Mouse (Mus musculus) lung, adult 2 months (tissue): ENCODE data around the gene Macf1.

Experiments
- CTCF ChIP-seq: fragments of 200-500 bp; IDR thresholded peaks from 2 replicates; pipeline ENCODE4 v1.5.1; 2011; ENCODE audit warnings: mild to moderate bottlenecking, low read length, control low read depth; ENCODE audit not compliant: insufficient read depth
- POLR2A ChIP-seq: fragments of 200-500 bp; IDR thresholded peaks from 2 replicates; pipeline ENCODE4 v1.6.1; 2011; ENCODE audit warnings: low read depth, mild to moderate bottlenecking, control low read depth, low read length, borderline replicate concordance; ENCODE audit errors: extremely low read depth

DNA sequence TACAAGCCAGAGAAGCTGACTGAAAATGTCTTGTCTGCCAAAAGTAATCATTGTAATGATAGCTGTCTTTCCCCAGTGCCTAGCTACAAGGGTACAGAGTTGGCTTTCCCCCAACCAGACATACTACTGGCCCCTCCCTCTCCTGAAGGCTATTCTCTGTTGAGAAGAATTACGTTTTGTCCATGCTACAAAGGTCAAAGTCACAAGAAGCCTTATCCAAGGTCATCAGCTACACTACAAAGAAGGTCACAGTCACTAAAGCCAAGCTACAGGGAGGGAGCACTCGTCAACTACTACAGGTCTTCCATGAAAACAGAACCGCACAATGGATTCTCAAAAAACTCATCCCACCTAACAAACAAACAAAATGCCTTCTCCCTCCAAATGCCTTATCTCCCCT lies 49.7 kb downstream of the Macf1 start:
- TF ChIP-seq POLR2A (no peak), CTCF (no peak)
